Mouse (Mus musculus) central nervous system, embryonic 11.5 days (tissue): Measurements from ENCODE around the gene Tomm40l. TPM values are rescaled to one million over a fixed set of nuclear protein-coding genes. Genes with fewer than 3 reads are reported as not detected.

Experiments
- polyA plus RNA-seq: library from polyadenylated mRNA; depleted of rRNA; stranded (reverse); fragments of >200 nt; gene quantifications from 2 replicates; pipeline ENCODE4 v1.2.3, GENCODE M21; 2012; rRNA removed

The Tomm40l gene
- polyA plus RNA-seq: 29.2 and 29.8 TPM in 2 replicates

GRCm38 (mm10) chr1:171222238-171223155, at the start of gene Tomm40l:
Gene Tomm40l, minus strand, starts transcription at chr1:171222514.

DNA sequence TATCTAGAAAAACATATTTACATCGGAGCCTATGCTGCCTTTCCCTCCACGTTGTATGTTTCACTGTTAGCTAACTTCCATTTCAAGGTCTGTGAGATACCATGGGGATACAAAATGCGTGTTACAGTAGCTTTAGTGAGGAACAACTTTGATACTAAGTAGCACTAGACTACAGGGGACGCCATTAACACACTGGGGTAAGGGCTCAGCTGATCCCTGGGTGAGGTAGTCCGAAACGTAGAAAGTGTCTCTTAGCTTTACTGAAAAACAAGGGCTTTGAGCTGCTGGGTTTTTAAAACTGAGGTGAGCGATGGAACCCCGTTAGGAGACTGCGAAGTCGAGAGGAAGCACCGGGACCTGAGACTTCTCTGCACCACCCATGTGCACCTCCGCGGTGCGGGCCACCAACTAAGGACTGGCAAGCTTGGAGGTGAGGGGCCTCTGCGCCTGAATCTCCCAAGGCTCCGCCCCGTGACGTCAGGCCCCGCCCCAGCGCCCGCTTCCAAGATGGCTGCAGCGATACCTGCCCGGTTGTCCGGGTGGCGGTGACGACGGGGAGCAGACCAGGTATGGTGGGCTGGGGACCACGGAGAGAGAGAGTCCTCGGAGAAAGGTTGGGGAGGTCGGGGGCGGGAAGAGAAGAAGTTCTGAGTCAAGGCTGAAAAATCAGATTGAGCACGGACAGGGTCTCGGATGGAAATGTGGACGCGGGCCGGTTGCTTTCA, 47.7 kb upstream of the Tomm40l start, which contains the start of gene B4galt3:
Gene B4galt3, plus strand, starts transcription at position 481 of the 725 bp plus-strand sequence.

DNA sequence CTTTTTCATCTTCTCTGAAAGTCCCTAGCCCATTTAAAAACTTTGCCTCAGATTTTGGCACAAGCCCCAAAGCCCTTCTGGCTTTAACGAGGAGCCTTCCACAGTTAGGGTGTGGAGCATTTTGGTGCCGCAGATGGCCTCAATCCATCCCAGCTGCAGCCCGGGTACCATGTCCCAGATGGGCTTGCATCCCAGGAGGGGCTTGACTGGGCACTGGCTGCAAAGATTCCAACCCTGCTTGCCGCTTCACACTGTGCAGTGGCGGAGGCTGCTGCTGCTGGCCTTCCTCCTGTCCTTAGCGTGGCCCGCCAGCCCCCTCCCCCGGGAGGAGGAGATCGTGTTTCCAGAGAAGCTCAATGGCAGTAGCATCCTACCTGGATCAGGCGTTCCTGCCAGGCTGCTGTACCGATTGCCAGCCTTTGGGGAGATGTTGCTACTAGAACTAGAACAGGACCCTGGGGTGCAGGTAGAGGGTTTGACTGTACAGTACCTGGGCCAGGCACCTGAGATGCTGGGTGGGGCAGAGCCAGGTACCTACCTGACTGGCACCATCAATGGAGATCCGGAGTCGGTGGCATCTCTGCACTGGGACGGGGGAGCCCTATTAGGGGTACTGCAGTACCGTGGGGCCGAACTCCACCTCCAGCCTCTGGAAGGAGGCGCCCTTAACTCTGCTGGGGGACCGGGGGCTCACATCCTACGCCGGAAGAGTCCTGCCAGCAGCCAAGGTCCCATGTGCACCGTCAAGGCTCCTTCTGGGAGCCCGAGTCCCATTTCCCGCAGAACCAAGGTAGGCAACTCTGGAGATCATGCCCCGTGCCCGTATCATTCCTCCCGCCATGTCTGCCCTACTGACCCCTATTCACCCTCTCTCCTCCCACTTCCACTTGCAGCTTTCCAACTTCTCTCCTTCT, 28.6 kb upstream of the Tomm40l start, which contains the start of gene Ndufs2:
Gene Ndufs2, minus strand, starts transcription at position 709 of the 914 bp plus-strand sequence.

GRCm38 (mm10) chr1:171249913-171250600, 27.7 kb upstream of the Tomm40l start, which contains the start of gene Adamts4:
Gene Adamts4, plus strand, starts transcription at chr1:171250421.

DNA sequence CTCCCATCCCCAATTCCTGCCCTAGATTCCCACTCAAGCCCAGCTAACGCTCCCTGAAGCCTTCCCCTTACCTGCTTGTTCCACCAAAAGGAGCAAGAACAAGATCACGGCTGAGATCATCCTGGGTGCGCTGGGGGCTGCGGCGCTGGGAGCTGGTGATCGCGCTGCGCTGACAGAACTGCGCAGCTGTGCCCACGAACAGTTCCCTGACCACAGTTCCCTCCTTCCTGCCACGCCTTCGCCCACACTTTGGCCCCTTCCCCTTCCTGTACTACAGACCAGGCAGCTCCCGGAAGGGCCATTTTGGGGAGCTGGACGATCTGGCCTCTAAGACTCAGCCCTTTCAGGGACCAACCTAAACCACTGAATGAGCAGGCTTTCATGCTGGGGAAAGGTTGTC, 11.8 kb upstream of the Tomm40l start, which contains the start of gene Fcer1g:
Gene Fcer1g, minus strand, starts transcription at position 240 of the 400 bp plus-strand sequence.

DNA sequence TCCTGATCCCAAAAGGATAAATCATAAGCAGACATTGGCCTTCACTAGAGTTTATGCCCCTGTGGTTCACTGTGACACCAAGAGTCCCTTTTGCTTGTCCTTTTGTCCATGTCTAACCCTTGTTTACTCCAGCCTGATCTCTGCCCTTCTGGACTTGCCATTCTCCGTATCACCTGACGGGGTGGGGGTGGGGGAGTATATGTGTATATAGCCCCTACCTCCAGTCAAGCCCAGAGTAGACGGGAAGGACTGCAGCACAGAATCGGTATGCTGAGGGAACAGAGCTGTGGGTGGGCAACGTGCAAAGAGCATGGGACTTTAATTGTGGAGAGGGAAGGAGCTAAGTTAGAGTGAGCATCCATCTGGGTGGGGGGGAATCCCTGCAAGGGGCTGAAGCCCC, 2.5 kb upstream of the Tomm40l start, which contains the start of gene Apoa2:
Gene Apoa2, plus strand, starts transcription at position 198 of the 400 bp plus-strand sequence.

DNA sequence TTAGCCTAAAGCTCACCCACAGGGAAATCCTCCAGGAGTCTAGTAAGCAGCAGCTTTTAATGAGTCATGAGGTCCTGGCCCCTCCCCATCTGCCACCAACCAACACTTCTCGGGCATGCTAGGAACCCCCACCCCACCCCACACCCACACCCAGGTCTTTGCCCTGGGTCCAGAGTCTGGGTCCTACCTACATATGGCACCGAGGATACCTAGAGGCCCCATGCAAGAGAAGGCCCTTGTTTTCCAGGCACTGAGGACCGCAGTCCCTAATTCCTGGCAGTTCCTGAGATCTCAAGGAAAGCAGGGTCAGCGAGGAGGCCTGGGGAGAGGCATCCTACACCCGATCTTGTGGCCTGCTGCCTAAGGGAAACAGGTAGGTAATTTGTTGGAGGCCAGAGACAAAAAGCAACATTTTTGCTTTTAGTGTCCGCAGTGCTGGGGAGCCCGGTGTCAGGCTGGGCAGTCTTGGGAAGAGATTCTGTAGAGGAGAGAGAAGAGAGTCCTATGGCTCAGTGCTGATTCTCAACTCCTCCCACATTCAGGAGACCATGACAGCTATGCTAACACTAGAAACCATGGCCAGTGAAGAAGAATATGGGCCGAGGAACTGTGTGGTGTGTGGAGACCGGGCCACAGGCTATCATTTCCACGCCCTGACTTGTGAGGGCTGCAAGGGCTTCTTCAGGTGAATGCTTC, 8.4 kb downstream of the Tomm40l start, which contains the start of gene Nr1i3:
Gene Nr1i3, plus strand, starts transcription at position 170 of the 696 bp plus-strand sequence.

DNA sequence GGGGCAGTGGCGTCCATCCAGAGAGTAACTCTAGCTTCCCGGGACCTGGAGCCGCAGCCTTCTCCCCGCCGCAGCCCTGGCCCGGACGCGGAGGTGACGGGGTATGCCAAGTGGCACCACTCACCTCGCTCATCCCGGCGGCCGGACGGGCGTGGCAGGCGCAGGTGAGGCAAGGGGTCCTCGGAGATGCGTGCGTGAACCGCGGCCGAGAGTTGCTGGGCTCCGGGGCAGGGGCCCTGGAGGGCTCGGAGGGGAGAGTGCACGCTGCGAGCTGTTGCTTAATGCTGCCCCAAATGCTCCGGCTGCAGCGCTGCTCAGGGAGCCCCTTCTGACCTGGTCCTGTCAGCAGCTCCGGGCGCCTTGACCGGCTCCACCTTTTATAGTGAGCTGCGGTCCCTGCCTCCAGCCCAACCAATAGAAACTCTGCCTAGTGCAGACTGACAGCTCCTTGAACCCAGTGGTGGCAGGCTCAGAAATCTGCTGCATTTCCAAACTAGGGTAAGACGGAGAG, 26.4 kb downstream of the Tomm40l start, which contains the start of gene Pcp4l1:
Gene Pcp4l1, minus strand, starts transcription at position 382 of the 511 bp plus-strand sequence.

Other genes starting within 250 kb of the Tomm40l start
- 0.47 and 0.58 TPM in 2 replicates for gene Fcgr2b, start 246.0 kb downstream of the Tomm40l start, polyA plus RNA-seq
- gene Fcgr4, start 203.6 kb downstream of the Tomm40l start, polyA plus RNA-seq: 0.20 and 0.45 TPM in 2 replicates
- gene Fcgr3, start 157.6 kb downstream of the Tomm40l start, polyA plus RNA-seq: 5.1 and 6.4 TPM in 2 replicates
- gene Cfap126, start 108.6 kb downstream of the Tomm40l start, polyA plus RNA-seq: 3.0 and 3.8 TPM in 2 replicates
- gene Sdhc, start 71.9 kb downstream of the Tomm40l start, polyA plus RNA-seq: 236 and 443 TPM in 2 replicates
- 0.72 and 3.3 TPM in 2 replicates for gene Mpz, start 71.8 kb downstream of the Tomm40l start, polyA plus RNA-seq
- 11.0 and 15.7 TPM in 2 replicates for gene Pcp4l1, start 26.2 kb downstream of the Tomm40l start, polyA plus RNA-seq
- gene Nr1i3, start 8.5 kb downstream of the Tomm40l start, polyA plus RNA-seq: 0.02 and 0.04 TPM in 2 replicates
- gene Apoa2, start 2.5 kb upstream of the Tomm40l start, polyA plus RNA-seq: 41.5 and 103 TPM in 2 replicates
- gene Fcer1g, start 11.9 kb upstream of the Tomm40l start, polyA plus RNA-seq: 12.5 and 17.5 TPM in 2 replicates
- 3.2 and 4.1 TPM in 2 replicates for gene Adamts4, start 27.9 kb upstream of the Tomm40l start, polyA plus RNA-seq
- 172 and 189 TPM in 2 replicates for gene Ndufs2, start 28.9 kb upstream of the Tomm40l start, polyA plus RNA-seq
- gene B4galt3, start 47.8 kb upstream of the Tomm40l start, polyA plus RNA-seq: 47.0 and 62.1 TPM in 2 replicates
- gene Ppox, start 58.7 kb upstream of the Tomm40l start, polyA plus RNA-seq: 95.5 and 100.0 TPM in 2 replicates
- 96.3 and 99.2 TPM in 2 replicates for gene Usp21, start 65.5 kb upstream of the Tomm40l start, polyA plus RNA-seq
- 65.4 and 89.0 TPM in 2 replicates for gene Ufc1, start 72.5 kb upstream of the Tomm40l start, polyA plus RNA-seq
- gene Dedd, start 106.6 kb upstream of the Tomm40l start, polyA plus RNA-seq: 44.7 and 66.6 TPM in 2 replicates
- 36.9 and 48.0 TPM in 2 replicates for gene Nit1, start 123.1 kb upstream of the Tomm40l start, polyA plus RNA-seq
- gene Pfdn2, start 123.2 kb upstream of the Tomm40l start, polyA plus RNA-seq: 141 and 293 TPM in 2 replicates
- 1.9 and 2.2 TPM in 2 replicates for gene Klhdc9, start 138.3 kb upstream of the Tomm40l start, polyA plus RNA-seq
- gene Nectin4, start 147.6 kb upstream of the Tomm40l start, polyA plus RNA-seq: 0.95 and 1.1 TPM in 2 replicates
- 0.92 and 1.7 TPM in 2 replicates for gene Arhgap30, start 166.4 kb upstream of the Tomm40l start, polyA plus RNA-seq
- 99.5 and 131 TPM in 2 replicates for gene Usf1, start 188.8 kb upstream of the Tomm40l start, polyA plus RNA-seq
- 3.7 and 5.0 TPM in 2 replicates for gene Tstd1, start 196.4 kb upstream of the Tomm40l start, polyA plus RNA-seq
- 7.0 and 10.3 TPM in 2 replicates for gene F11r, start 215.0 kb upstream of the Tomm40l start, polyA plus RNA-seq